Mouse (Mus musculus): ENCODE measurements around the gene Glod4. TPM values are rescaled to one million over a fixed set of nuclear protein-coding genes. Genes with fewer than 3 reads are reported as not detected.

The Glod4 gene
- polyA plus RNA-seq, 1 experiment = not detected

GRCm38 (mm10) chr11:76170207-76170606 is 73.3 kb downstream of the Glod4 start:
- Histone ChIP-seq H3K4me3 (ENCODE audit: insufficient read depth, low read depth, low read length) (no peak overlapping the region), H3K27ac (ENCODE audit: insufficient read depth, low read depth, low read length) (no peak overlapping the region), H3K4me1 (ENCODE audit: control insufficient read depth, insufficient read depth, low read length) (peaks cover 2% of the 10 kb centered on the region; the same call in 1 of the 2 replicates)
- WGBS = 78% methylated on average over 5 of the region's 5 CpGs
- TF ChIP-seq CTCF (IDR thresholded peaks at IDR 0.05; ENCODE audit: insufficient read depth, low read depth, low read length) = no peak
- no peak for TF ChIP-seq POLR2A (IDR thresholded peaks at IDR 0.05; ENCODE audit: insufficient read depth, low read depth, low read length)

GRCm38 (mm10) chr11:76168976-76169375 is 74.5 kb downstream of the Glod4 start:
- no peak overlapping the region for H3K27ac ChIP-seq (ENCODE audit: insufficient read depth, low read depth, low read length)
- WGBS = 60% methylated on average over 3 of the region's 3 CpGs
- TF ChIP-seq POLR2A (IDR thresholded peaks at IDR 0.05; ENCODE audit: insufficient read depth, low read depth, low read length) (no peak), CTCF (IDR thresholded peaks at IDR 0.05; ENCODE audit: insufficient read depth, low read depth, low read length) (no peak)
- no peak overlapping the region for H3K4me3 ChIP-seq (ENCODE audit: insufficient read depth, low read depth, low read length)
- peaks cover 2% of the 10 kb centered on the region; the same call in 1 of the 2 replicates for H3K4me1 ChIP-seq (ENCODE audit: control insufficient read depth, insufficient read depth, low read length)

GRCm38 (mm10) chr11:76167079-76167765 is 76.3 kb downstream of the Glod4 start:
- TF ChIP-seq CTCF (IDR thresholded peaks at IDR 0.05; ENCODE audit: insufficient read depth, low read depth, low read length) = no peak
- TF ChIP-seq POLR2A (IDR thresholded peaks at IDR 0.05; ENCODE audit: insufficient read depth, low read depth, low read length) = no peak
- Histone ChIP-seq H3K4me1 (ENCODE audit: control insufficient read depth, insufficient read depth, low read length) (peaks cover 2% of the 10 kb centered on the region; the same call in 1 of the 2 replicates), H3K4me3 (ENCODE audit: insufficient read depth, low read depth, low read length) (no peak overlapping the region), H3K27ac (ENCODE audit: insufficient read depth, low read depth, low read length) (no peak overlapping the region)
- 20% methylated on average over 5 of the region's 5 CpGs for WGBS

- no peak overlapping the region for H3K4me3 ChIP-seq (ENCODE audit: insufficient read depth, low read depth, low read length)
- H3K4me1 ChIP-seq (ENCODE audit: control insufficient read depth, insufficient read depth, low read length) = peaks cover 2% of the 10 kb centered on the region; the same call in 1 of the 2 replicates
- TF ChIP-seq POLR2A (IDR thresholded peaks at IDR 0.05; ENCODE audit: insufficient read depth, low read depth, low read length) (no peak), CTCF (IDR thresholded peaks at IDR 0.05; ENCODE audit: insufficient read depth, low read depth, low read length) (no peak)
- WGBS = 74% methylated on average over 4 of the region's 4 CpGs
- no peak overlapping the region for H3K27ac ChIP-seq (ENCODE audit: insufficient read depth, low read depth, low read length)
These were observed 76.9 kb downstream of the Glod4 start for GRCm38 (mm10) chr11:76166657-76167056.

GRCm38 (mm10) chr11:76160251-76160650 is 83.3 kb downstream of the Glod4 start:
- no peaks in the 10 kb centered on the region for H3K4me1 ChIP-seq (ENCODE audit: control insufficient read depth, insufficient read depth, low read length)
- H3K27ac ChIP-seq (ENCODE audit: insufficient read depth, low read depth, low read length) = no peak overlapping the region
- WGBS = 61% methylated on average over 6 of the region's 6 CpGs
- TF ChIP-seq POLR2A (IDR thresholded peaks at IDR 0.05; ENCODE audit: insufficient read depth, low read depth, low read length) = no peak
- TF ChIP-seq CTCF (IDR thresholded peaks at IDR 0.05; ENCODE audit: insufficient read depth, low read depth, low read length) = no peak
- no peak overlapping the region for H3K4me3 ChIP-seq (ENCODE audit: insufficient read depth, low read depth, low read length)

- Histone ChIP-seq H3K4me3 (ENCODE audit: insufficient read depth, low read depth, low read length) (no peak overlapping the region), H3K4me1 (ENCODE audit: control insufficient read depth, insufficient read depth, low read length) (no peaks in the 10 kb centered on the region), H3K27ac (ENCODE audit: insufficient read depth, low read depth, low read length) (no peak overlapping the region)
- WGBS = 84% methylated on average over 2 of the region's 2 CpGs
- TF ChIP-seq POLR2A (IDR thresholded peaks at IDR 0.05; ENCODE audit: insufficient read depth, low read depth, low read length) = no peak
- no peak for TF ChIP-seq CTCF (IDR thresholded peaks at IDR 0.05; ENCODE audit: insufficient read depth, low read depth, low read length)
These were observed 85.2 kb downstream of the Glod4 start for GRCm38 (mm10) chr11:76158375-76158774.

GRCm38 (mm10) chr11:76154861-76155260 is 88.7 kb downstream of the Glod4 start:
- no peak overlapping the region for H3K27ac ChIP-seq (ENCODE audit: insufficient read depth, low read depth, low read length)
- H3K4me1 ChIP-seq (ENCODE audit: control insufficient read depth, insufficient read depth, low read length) = no peaks in the 10 kb centered on the region
- no peak for TF ChIP-seq POLR2A (IDR thresholded peaks at IDR 0.05; ENCODE audit: insufficient read depth, low read depth, low read length)
- no peak overlapping the region for H3K4me3 ChIP-seq (ENCODE audit: insufficient read depth, low read depth, low read length)
- WGBS = 84% methylated on average over 2 of the region's 2 CpGs

- no peaks in the 10 kb centered on the region for H3K4me1 ChIP-seq (ENCODE audit: control insufficient read depth, insufficient read depth, low read length)
- no peak overlapping the region for H3K4me3 ChIP-seq (ENCODE audit: insufficient read depth, low read depth, low read length)
- 94% methylated on average over 2 of the region's 2 CpGs for WGBS
- TF ChIP-seq CTCF (IDR thresholded peaks at IDR 0.05; ENCODE audit: insufficient read depth, low read depth, low read length) (no peak), POLR2A (IDR thresholded peaks at IDR 0.05; ENCODE audit: insufficient read depth, low read depth, low read length) (no peak)
- no peak overlapping the region for H3K27ac ChIP-seq (ENCODE audit: insufficient read depth, low read depth, low read length)
These were observed 89.3 kb downstream of the Glod4 start for GRCm38 (mm10) chr11:76154200-76154599.

- Histone ChIP-seq H3K4me1 (ENCODE audit: control insufficient read depth, insufficient read depth, low read length) (peaks cover 5% of the 10 kb centered on the region), H3K27ac (ENCODE audit: insufficient read depth, low read depth, low read length) (no peak overlapping the region), H3K4me3 (ENCODE audit: insufficient read depth, low read depth, low read length) (no peak overlapping the region)
- TF ChIP-seq CTCF (IDR thresholded peaks at IDR 0.05; ENCODE audit: insufficient read depth, low read depth, low read length) = no peak
- TF ChIP-seq POLR2A (IDR thresholded peaks at IDR 0.05; ENCODE audit: insufficient read depth, low read depth, low read length) = no peak
- WGBS = 90% methylated on average over 5 of the region's 5 CpGs
These were observed 90.1 kb downstream of the Glod4 start for GRCm38 (mm10) chr11:76153236-76153951.

All from olfactory bulb, adult 2 months (tissue).